In genomic region chr10:67283516-67283915, GRCm38 (mm10) we compare ENCODE assay signal across 8 mouse cellular contexts. TPM values are rescaled to one million over a fixed set of nuclear protein-coding genes. Genes with fewer than 3 reads are reported as not detected.
DNase-seq lines count a peak whose midpoint lies in the region; ATAC-seq lines count a peak whose summit lies in the region.

No protein-coding gene starts in this region.

- peak overlapping the region; percentile 78 for H3K4me2 ChIP-seq in neural tube, embryonic 11.5 days (ENCODE audit: low read depth)
- peak overlapping the region; percentile 92 for H3K4me2 ChIP-seq in hindbrain, embryonic 12.5 days (replicated peaks)
- peak overlapping the region; percentile 95 for H3K4me2 ChIP-seq in liver, embryonic 16.5 days (ENCODE audit: low read depth, low read length)
- peak overlapping the region; percentile 87; the same call in 1 of the 2 replicates for H3K4me2 ChIP-seq in stomach, embryonic 14.5 days (replicated peaks; ENCODE audit: low read depth, low read length)

- H3K27me3 ChIP-seq in neural tube, embryonic 11.5 days (ENCODE audit: control insufficient read depth, insufficient read depth, low read length): no peaks in the 10 kb centered on the region
- no peaks in the 10 kb centered on the region for H3K27me3 ChIP-seq in hindbrain, embryonic 12.5 days
- H3K27me3 ChIP-seq in liver, embryonic 16.5 days (ENCODE audit: control insufficient read depth, insufficient read depth, low read depth, low read length): no peaks in the 10 kb centered on the region
- no peaks in the 10 kb centered on the region for H3K27me3 ChIP-seq in stomach, embryonic 14.5 days (ENCODE audit: control insufficient read depth, insufficient read depth, low read length)

- no peak for DNase-seq in neural tube, embryonic 11.5 days (ENCODE audit: low spot score)
- DNase-seq in neural tube, embryonic 10.5 days (ENCODE audit: extremely low spot score, low spot score): no peak
- no peak for DNase-seq in thymus, adult 18-20 months
- DNase-seq in spleen, postnatal 14 days (ENCODE audit: low spot score in 2 of 2): no peak

- H3K4me3 ChIP-seq in neural tube, embryonic 11.5 days (ENCODE audit: low read depth, low read length): no peak overlapping the region
- peak overlapping the region; percentile 85; the same call in 1 of the 2 replicates for H3K4me3 ChIP-seq in hindbrain, embryonic 12.5 days
- peak overlapping the region; percentile 89 for H3K4me3 ChIP-seq in liver, embryonic 16.5 days (ENCODE audit: low read depth, low read length)
- peak overlapping the region; percentile 84 for H3K4me3 ChIP-seq in stomach, embryonic 14.5 days (ENCODE audit: low read depth, low read length)

- ATAC-seq in neural tube, embryonic 11.5 days (ENCODE audit: insufficient read depth, low FRiP score, low TSS enrichment): no peak
- no peak for ATAC-seq in hindbrain, embryonic 12.5 days (ENCODE audit: low FRiP score)
- ATAC-seq in liver, embryonic 16.5 days (ENCODE audit: low read depth): no peak
- ATAC-seq in stomach, embryonic 14.5 days (ENCODE audit: insufficient number of reproducible peaks, insufficient read depth, low FRiP score, low read depth): no peak
- no peak for ATAC-seq in inflammation-experienced regulatory T-cells, adult 6 months

- H3K36me3 ChIP-seq in neural tube, embryonic 11.5 days (ENCODE audit: control insufficient read depth, insufficient read depth, low read length): no peaks in the 10 kb centered on the region
- no peaks in the 10 kb centered on the region for H3K36me3 ChIP-seq in hindbrain, embryonic 12.5 days
- H3K36me3 ChIP-seq in liver, embryonic 16.5 days (ENCODE audit: control insufficient read depth, insufficient read depth): no peaks in the 10 kb centered on the region
- H3K36me3 ChIP-seq in stomach, embryonic 14.5 days (ENCODE audit: control insufficient read depth, insufficient read depth, low read length): no peaks in the 10 kb centered on the region

- peaks cover 9% of the 10 kb centered on the region for H3K4me1 ChIP-seq in neural tube, embryonic 11.5 days (ENCODE audit: control insufficient read depth, insufficient read depth, low read length)
- peaks cover 23% of the 10 kb centered on the region for H3K4me1 ChIP-seq in hindbrain, embryonic 12.5 days
- peaks cover 22% of the 10 kb centered on the region for H3K4me1 ChIP-seq in liver, embryonic 16.5 days (ENCODE audit: control insufficient read depth, low read depth, low read length)
- peaks cover 12% of the 10 kb centered on the region; the same call in 1 of the 2 replicates for H3K4me1 ChIP-seq in stomach, embryonic 14.5 days (ENCODE audit: control insufficient read depth, insufficient read depth, low read length)

- no peak overlapping the region for H3K9ac ChIP-seq in neural tube, embryonic 11.5 days (ENCODE audit: low read length)
- H3K9ac ChIP-seq in hindbrain, embryonic 12.5 days: peak overlapping the region; percentile 23; the same call in 1 of the 2 replicates
- peak overlapping the region; percentile 92 for H3K9ac ChIP-seq in liver, embryonic 16.5 days (ENCODE audit: low read depth, low read length)
- 0 out of 2 replicates have a peak overlapping the region, but pooled peaks have one; percentile 2 for H3K9ac ChIP-seq in stomach, embryonic 14.5 days (replicated peaks; ENCODE audit: low read depth, low read length)

- WGBS in neural tube, embryonic 11.5 days: 88% methylated on average over 9 of the region's 9 CpGs
- WGBS in hindbrain, embryonic 12.5 days: 90% methylated on average over 9 of the region's 9 CpGs
- 78% methylated on average over 9 of the region's 9 CpGs for WGBS in liver, embryonic 16.5 days (ENCODE audit: insufficient replicate concordance)
- WGBS in stomach, embryonic 14.5 days: 82% methylated on average over 9 of the region's 9 CpGs

- H3K27ac ChIP-seq in neural tube, embryonic 11.5 days (ENCODE audit: low read depth, low read length): no peak overlapping the region
- no peak overlapping the region for H3K27ac ChIP-seq in hindbrain, embryonic 12.5 days
- no peak overlapping the region for H3K27ac ChIP-seq in liver, embryonic 16.5 days (ENCODE audit: low read length)
- H3K27ac ChIP-seq in stomach, embryonic 14.5 days (ENCODE audit: low read length): no peak overlapping the region

- no peaks in the 10 kb centered on the region for H3K9me3 ChIP-seq in neural tube, embryonic 11.5 days (ENCODE audit: control insufficient read depth, low read length)
- no peaks in the 10 kb centered on the region for H3K9me3 ChIP-seq in hindbrain, embryonic 12.5 days (replicated peaks)
- no peaks in the 10 kb centered on the region for H3K9me3 ChIP-seq in liver, embryonic 16.5 days (replicated peaks; ENCODE audit: control insufficient read depth, low read length)
- H3K9me3 ChIP-seq in stomach, embryonic 14.5 days (ENCODE audit: control insufficient read depth, low read depth, low read length): no peaks in the 10 kb centered on the region

RNA-seq across cellular contexts. Expression of gene Nrbf2, which starts 1.6 kb away (rescaled TPM):
- polyA plus RNA-seq in neural tube, embryonic 11.5 days (2014; fragmentation: Nextera tagmentation; extraction: Ambion mirVana): 42.1 and 44.4 TPM in 2 replicates
- polyA plus RNA-seq in hindbrain, embryonic 12.5 days (2016; fragmentation: Nextera tagmentation; extraction: Ambion mirVana): 45.0 and 46.8 TPM in 2 replicates
- polyA plus RNA-seq in liver, embryonic 16.5 days (2015; fragmentation: Nextera tagmentation; extraction: Ambion mirVana): 12.2 and 14.5 TPM in 2 replicates
- polyA plus RNA-seq in stomach, embryonic 14.5 days (2014; fragmentation: Nextera tagmentation; extraction: Ambion mirVana): 35.3 and 37.9 TPM in 2 replicates
- 10 to 100 TPM; 30.7 to 35.8 (median 32.9) TPM for polyA plus RNA-seq in inflammation-experienced regulatory T-cells, adult 6 months (2017; shearing (Covaris generic))
